Mouse (Mus musculus) right cerebral cortex, postnatal 36 days (tissue): Measurements from ENCODE around the gene A430078G23Rik.
A peak's percentile ranks its signal among the peaks of the same experiment; 100 is the strongest.

Source experiments
- DNase-seq, 2 experiments: peaks; one replicate each; pipeline ENCODE4 v3.0.0; 2022; ENCODE audit warnings: low spot score in 2 of 2, mixed read lengths in 1 of 2

The A430078G23Rik gene

GRCm38 (mm10) chr8:3411085-3411484 lies 57.9 kb downstream of the A430078G23Rik start:
- DNase-seq: no peak

- no peak for DNase-seq
Measured at GRCm38 (mm10) chr8:3411901-3412301, 58.7 kb downstream of the A430078G23Rik start.

DNA sequence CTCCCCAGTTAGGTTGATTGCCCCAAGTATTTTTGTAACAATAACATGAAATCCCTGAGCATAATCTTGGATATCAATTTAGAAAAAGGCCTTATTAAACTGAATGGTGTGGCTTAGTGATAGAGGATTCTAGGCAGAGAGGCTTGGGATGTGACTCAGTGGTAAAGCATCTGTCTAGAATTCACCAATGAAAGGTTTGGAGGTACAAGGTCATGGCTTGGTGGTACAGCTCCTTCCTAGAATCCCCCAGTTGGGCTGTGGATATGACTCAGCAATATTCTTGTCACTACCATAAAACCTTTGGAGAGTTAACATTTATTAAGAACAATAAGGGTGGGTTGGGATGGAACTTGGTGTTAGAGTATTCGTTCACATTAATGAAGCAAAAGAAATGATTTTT lies 59.6 kb downstream of the A430078G23Rik start:
- no peak for DNase-seq

DNA sequence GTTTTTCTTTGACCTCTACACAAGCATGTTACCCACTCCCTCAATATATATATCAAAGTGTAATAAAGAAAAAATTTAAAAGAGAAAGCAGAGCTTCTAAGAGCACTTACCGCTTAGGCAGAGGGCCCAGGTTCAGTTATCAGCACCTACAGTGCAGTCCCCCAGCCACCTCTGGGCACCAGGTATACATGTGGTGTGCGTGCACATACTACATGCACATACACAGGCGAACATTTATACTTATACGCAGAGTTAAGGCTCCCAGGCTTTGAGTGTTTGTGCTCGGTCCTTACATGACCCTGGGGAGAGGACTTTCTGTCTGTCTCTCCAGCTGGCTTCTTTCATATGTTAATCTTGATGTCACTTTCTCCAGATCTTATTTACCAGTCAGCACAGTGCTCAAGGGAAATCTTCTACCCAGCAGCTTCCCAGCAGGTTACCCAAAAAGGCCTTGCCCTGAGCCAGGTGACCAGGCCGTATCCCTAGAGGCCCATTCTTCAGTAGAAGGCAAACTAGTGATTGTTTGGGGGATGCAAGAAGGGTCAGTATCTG lies 61.5 kb downstream of the A430078G23Rik start:
- no peak for DNase-seq

- no peak for DNase-seq
Measured at GRCm38 (mm10) chr8:3415259-3415658, 62.0 kb downstream of the A430078G23Rik start.

DNA sequence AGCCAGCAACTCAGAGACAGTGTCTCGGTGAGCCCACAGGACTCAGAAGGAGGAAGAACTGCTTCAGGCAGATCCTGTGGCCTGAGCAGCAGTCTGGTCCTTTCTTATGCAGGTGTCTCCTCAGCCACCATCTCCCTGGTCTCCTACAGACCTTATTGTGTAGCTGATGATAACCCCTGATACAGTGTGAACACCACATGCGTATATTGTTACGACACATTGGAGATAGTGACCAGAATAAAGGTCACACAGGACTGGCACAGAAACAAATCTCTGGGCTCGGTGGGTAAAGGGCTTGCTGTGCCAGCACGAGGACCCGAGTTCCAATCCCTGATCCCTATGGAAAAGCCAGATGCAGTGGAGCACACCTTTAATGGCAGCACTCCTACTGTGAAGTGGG lies 62.4 kb downstream of the A430078G23Rik start:
- DNase-seq: no peak

- DNase-seq: no peak
Measured at GRCm38 (mm10) chr8:3416846-3417245, 63.6 kb downstream of the A430078G23Rik start.

- no peak for DNase-seq
Measured at GRCm38 (mm10) chr8:3417455-3417854, 64.2 kb downstream of the A430078G23Rik start.

GRCm38 (mm10) chr8:3418101-3418500 lies 64.9 kb downstream of the A430078G23Rik start:
- no peak for DNase-seq

DNA sequence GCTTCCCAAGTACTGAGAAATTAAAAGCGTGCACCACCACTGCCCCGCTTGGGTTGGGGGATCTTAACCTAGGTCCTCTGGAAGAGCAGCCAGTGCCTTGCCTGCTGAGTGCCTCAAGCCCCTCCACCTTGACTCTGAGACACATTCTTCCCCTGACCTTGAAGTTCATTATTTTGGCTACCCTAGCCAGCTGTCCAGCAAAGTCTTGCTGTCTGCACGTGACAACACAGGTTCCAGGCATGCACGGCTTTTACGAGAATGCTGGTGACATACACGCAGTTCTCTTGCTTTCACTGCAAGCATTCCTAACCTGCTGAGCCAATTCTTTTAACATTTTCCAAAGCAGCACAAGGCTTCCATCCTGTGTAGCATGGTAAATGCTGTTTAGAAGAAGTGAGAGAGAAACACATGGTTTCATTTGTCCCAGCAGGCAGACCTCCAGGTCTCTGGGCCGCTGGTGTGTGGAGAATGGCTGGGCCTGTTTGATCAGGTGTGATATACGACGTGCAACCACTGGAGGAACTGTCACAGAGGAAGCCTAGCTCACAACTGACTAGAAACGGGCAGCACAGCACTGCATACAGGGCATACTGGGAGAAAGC lies 67.0 kb downstream of the A430078G23Rik start:
- no peak for DNase-seq

DNA sequence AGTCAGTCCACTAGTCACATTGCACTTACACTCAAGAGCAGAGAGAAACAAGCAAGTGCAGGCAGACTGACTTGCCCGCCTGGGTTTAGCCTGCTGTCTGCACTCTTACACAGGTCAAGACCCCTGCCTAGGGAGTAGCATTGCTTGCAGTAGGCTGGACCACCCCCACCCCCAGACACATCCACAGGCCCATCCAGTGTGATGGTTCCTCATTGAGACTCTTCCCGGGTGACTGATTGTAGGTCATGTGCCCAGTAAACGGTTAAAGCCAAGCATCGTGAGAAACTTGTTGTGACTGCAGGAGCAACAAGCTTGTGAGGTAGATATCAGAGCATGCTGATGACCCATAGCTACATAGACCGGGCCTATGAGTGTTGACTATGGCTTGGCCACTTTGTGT lies 68.3 kb downstream of the A430078G23Rik start:
- DNase-seq: no peak

- no peak for DNase-seq
Measured at GRCm38 (mm10) chr8:3425217-3425616, 72.0 kb downstream of the A430078G23Rik start.

GRCm38 (mm10) chr8:3426211-3426610 lies 73.0 kb downstream of the A430078G23Rik start:
- DNase-seq: no peak

- peak in 1 of 2 experiments; percentile 9 for DNase-seq
Measured at GRCm38 (mm10) chr8:3428426-3428825, 75.2 kb downstream of the A430078G23Rik start.

DNA sequence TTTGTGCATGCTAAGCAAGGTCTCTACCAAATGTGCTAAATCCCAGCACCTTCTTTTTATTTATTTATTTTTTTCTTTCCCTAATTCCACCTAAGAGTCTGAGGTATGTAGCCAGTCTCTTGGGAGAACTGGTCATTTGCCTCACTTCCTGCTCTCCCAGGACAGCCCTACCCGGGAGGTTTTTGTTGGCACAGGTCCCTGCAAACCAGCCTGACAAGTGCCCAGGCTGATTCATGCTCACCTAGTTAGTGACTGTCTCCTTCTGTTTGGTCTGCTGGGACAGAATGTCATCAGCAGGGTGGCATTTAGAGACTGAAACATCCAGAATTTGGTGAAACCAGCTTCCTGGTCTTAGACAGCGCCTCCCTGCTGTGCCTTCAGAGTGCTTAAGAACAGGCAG lies 76.8 kb downstream of the A430078G23Rik start:
- DNase-seq: no peak

GRCm38 (mm10) chr8:3431113-3431512 lies 77.9 kb downstream of the A430078G23Rik start:
- DNase-seq: no peak

- no peak for DNase-seq
Measured at GRCm38 (mm10) chr8:3436492-3436891, 83.3 kb downstream of the A430078G23Rik start.

GRCm38 (mm10) chr8:3439510-3439909 lies 86.3 kb downstream of the A430078G23Rik start:
- DNase-seq: no peak
